Mouse (Mus musculus) neutrophil, adult 5-6 weeks (primary cell): ENCODE results near the gene Hspb11. TPM values are rescaled to one million over a fixed set of nuclear protein-coding genes. Genes with fewer than 3 reads are reported as not detected.

ENCODE experiments used
- ATAC-seq: fragments of 151-379, 151-347 bp; 2 replicates; pipeline ENCODE4 v1.8.0; 2017; ENCODE audit warnings: mild to moderate bottlenecking, moderate TSS enrichment; ENCODE audit not compliant: insufficient number of reproducible peaks, poor library complexity, low FRiP score, severe bottlenecking; ENCODE audit errors: extremely low read depth
- total RNA-seq: library from RNA; stranded (forward); fragments of 200-1000 nt; gene quantifications from 2 replicates; pipeline ENCODE4 v1.2.3, GENCODE M21; 2017

Gene Hspb11
- 5.5 and 11.1 TPM in 2 replicates for total RNA-seq

DNA sequence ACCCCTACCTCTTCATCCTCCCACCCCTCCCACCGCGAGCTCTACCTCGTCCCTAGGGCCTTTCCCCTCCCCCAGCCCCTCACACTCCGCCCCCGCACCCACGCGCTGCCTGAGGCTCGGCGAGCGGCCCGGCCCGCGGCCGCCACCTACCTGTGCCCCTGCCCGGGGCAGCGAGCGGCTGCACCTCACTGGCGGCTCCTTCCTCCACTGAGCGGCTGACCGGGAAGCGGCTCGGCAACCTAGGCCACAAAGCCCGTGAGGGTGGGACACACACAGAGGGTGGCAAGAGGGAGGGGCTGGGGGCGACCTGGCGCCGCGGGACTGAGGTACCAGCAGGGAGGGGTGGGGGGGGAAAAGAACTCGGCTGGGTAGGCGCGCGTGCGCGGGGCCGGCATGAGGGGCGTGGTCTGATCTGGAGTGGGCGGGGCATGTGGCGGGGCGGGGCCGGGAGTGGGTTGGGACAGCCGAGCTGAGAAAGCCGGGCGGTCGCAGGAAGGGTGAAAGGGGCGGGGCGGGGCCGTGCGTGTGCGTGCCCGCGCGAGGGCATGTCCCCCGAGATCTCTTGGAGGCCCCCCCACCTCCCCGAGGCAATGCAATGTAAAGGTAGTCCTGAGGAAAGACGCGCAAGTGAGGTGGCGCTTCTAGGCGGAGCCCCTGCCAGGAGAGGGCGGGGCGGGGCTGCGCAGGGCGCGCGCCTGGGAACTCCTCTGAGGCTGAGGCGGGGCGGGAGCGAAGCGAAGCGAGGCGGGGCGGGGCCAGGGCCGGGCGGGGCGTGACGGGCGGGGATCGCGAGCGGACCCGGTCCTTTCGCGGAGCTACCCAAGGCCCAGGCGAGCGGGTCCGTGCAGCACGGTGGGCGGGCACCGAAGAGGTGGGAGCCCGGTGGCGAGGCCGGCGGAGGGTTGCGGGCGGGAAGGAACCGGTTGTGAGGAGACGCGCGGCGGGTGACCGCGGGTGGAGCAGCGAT, at the start of gene Hspb11, which contains the start of gene Lrrc42:
Gene Hspb11, plus strand, starts transcription at position 469 of the 967 bp plus-strand sequence.
Gene Lrrc42, minus strand, starts transcription at position 408 of the 967 bp plus-strand sequence.
- peak; percentile 86 for ATAC-seq

DNA sequence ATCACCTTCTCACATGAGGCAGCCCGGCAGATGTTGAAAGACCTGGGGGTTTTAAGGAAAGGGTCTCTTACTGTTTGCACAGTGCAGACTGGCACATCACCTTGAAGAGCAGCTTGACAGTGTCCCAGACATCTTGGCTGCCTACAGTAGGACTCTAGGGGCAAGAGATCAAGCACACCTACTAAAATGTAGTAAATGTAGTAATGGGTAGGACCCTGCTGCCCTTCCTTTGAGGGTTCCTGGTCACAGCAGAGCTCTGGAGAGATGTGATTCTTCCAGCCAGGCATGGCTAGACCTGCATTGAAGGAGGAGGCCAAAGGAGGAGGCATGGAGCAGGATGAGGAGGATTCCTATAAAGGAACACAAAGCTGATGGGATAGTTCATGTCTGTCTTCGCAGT, 46.4 kb upstream of the Hspb11 start:
- no peak for ATAC-seq

DNA sequence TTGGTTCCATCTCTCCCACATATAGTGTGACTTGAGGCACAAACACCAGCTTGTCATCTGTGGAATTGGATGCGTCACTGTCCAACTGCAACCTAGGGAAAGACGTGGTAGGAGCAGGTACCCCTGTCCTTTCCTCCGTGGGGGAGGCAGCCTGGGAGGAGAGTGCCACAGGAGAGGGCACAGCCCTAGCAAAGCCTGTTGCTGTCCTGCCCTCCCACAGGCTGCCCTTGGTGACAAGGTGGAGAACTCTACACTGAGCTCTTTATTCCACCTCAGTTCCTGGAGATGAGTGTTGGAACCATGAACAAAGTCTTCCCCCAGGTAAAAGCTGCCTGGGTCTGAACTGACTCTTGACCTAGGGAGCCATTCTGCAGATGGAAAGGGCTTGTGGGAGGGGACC, 44.5 kb upstream of the Hspb11 start, which contains the start of gene Ldlrad1:
Gene Ldlrad1, plus strand, starts transcription at position 301 of the 400 bp plus-strand sequence.
- no peak for ATAC-seq

DNA sequence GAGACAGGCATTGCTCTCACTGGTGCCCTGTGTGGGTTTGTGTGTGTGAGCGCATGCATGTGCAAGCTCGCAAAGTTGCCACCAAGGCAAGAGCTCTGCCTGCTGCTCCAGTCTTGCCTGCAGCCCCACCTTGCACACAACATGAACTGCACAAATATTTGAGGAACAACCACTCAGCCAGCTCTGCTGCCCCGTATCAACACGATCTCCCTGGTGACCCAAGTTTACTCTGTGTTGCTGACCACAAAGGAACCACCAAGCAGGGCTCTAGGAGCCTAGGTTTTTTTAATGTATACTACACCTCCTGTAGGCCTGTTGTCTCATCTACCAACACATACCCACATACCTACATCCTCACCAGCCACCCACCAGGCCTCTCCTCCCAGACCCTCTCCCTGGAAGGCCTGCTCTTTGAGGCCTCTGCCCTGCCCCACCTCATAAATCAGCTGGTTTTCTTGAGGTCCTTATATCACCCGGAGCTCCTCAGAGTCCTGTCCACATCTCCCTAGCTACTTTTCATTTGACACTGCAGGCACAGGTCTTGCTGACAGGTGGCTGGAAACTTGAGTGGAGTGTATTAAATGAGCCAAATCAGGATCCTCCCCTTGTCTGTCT, 42.8 kb upstream of the Hspb11 start:
- no peak for ATAC-seq

DNA sequence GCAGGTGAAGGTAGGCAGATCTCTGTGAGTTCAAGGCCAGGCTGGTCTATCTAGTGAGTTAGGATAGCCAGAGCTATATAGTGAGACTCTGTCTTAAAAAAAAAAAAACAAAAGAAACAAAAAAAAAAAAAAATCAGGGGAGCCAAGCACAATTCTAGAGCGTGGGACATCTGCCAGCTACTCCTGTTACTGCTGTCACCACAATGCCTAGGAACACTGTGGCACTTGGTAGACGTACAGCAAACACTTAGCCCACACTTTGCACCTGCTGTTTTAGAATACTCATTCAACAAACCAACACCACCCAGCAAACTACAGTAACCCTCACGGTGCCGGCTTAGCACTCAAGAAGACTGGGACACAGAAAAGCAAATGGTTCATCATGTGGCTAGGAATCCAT, 41.9 kb upstream of the Hspb11 start:
- ATAC-seq: no peak

DNA sequence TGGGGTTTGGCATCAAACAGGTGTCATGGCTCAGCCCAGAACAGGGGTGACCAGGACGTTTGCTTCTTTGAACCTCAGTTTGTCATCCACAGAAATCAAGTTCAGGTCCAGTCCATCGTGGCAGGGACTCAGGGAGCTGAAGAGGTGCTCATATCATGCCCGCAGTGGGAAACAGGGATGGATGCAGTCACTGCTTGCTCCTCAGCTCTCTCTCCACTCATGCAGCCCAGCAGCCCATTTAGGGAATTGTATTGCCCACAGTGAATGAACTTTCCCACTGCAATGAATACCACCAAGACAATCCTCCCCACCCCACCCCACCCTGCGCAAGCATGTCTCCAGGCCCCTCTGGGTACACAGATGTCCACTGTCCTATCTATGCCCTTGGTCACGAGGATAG, 41.5 kb upstream of the Hspb11 start:
- no peak for ATAC-seq

DNA sequence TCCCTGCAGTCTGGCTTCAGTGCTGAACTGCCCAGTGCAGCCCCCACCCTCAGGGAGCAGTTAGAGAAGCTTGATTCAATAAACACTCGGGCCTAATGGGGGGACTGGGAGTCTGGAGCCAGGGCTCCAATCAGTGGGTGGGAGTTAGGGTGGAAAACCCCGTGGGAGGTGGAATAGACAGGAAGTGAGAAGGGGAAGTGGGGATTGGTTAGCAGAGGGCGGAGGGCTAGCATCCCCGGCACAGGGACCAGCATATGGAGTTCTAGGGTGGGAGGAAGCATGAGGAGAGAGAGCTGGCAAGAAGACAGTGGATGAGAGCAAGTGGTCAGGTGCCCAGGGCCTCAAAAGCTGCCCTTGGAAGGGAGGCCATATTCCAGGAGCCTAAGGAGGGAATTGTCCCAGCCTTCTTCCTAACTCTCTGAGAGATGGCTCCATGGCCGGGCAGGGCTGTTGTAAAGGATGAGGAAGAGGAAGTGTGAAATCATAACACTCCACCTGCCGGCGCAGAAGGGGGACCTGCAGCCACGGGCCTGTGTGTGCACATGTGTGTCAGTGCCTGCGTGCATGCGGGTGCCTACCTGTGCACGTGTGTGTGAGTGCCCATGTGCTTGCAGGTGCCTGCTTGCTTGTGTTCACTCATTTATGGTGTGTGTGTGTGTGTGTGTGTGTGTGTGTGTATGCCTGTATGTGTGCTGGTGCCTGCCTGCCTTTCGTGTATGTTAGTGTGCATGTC, 39.9 kb upstream of the Hspb11 start:
- ATAC-seq: no peak

DNA sequence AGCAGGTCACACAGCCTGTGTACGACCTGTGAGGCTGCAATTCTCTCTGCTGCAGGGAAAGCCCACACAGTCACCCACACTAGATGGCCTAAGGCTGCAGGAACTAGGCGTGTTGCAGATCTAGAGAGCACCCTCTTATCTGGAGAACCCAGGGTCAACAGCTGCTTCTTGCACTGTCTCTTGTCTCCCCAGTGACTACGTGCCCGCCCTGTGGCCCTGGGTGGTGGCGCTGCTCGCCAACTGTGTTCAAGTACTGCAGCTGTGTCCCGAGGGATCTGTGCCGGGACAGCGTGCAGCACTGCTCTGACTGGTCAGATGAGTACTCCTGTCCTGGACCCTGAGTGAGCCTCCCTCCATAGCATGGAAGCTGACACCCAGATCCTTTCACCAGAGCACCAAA, 35.8 kb upstream of the Hspb11 start:
- ATAC-seq: no peak

DNA sequence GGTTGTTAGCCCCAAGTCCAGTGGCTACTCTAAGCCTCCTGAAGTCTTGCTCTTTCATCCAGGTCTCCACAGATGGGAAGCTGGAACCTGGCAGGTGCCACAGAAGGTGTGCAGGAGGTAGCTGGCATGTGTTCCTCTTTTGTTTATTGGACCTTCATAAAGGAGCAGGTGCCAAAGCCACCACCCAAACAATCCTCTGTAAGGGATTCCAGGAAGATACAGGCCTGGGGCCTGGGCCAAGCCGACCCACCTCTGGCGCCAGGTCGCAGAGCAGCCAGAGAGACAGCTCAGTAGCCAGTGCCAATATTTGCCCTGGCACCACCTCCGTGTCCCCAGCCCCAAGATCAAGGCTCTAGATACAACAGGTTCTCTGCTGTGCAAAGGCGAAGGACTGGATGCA, 31.9 kb upstream of the Hspb11 start:
- no peak for ATAC-seq

DNA sequence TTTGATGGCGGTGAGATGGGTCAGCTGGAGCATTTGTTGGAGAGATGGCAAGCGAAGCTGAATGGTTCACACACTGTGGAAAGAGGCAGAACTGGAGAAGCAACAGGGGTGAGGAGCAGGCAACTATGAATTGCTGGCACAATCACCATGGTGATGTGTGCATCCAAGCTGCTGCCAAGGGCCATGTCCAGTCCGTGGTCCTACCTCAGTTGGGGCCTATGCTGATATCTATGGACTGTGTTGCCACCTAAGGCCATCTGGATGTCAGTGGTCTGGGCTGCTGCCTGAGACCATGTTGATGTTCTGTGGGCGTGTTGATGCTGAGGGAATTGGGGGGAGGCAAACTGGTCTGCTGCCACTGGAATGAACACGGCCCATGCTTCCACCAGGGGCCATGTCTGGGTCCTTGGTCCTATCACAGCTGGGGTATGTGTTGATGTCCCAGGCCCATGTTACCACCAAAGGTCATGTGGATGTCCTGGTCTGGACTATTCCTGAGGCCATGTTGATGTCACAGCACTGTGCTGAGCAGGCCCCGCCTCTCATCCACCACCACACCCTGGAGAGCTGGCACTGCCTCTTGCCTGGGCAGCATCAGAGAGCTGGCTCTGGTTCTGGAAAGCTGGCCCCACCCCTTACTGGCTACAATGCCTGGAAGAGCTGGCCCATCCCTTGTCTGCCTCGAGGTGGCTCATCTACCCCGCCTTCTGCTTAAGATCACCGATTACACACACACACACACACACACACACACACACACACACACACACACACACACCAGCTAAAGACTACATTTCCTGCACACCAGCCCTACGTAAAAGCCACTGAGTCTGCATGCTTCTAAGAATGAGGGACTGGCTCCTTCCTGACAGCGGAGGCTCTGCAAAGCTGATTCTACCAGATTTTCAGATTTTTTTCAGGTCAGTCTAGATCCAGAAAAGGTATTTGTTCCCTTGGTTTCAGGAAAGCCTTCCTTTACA, 29.9 kb upstream of the Hspb11 start:
- no peak for ATAC-seq

DNA sequence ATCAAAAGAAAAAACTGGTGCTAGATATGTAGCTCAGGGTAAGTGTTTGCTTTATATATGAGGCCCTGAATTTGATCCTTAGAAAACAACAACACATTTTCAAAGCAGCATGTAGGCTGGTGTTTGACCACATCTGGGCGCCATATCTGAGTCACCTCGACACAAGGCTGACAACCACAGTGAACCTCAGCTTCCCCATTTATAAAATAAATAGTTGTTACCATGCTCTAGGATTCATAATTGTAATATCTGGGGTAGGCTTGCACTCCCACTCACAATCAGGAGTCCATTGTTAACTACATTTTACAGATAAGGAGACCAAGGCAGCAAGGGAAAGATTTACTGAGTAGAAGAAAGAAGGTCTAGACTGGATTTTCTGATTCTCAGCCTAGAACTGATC, 27.1 kb upstream of the Hspb11 start:
- ATAC-seq: no peak

DNA sequence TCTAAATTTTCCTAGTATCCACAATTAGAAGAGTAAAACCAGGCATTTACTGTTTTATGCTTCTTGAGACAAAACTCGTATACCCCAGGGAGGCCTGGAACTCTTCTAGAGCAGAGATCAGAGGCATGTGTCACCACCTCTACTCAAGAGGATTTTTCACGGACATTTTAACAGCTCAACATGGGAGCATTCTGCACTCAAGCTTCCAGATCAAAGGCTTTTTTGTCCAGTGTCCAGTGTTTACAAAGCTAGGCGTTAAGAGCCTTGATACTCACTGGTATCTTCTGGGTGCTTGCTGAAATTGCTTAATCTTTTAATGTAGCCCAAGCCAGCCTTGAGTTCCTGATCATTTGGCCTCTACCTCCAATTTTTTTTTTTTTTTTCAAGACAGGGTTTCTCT, 21.2 kb upstream of the Hspb11 start:
- ATAC-seq: no peak

DNA sequence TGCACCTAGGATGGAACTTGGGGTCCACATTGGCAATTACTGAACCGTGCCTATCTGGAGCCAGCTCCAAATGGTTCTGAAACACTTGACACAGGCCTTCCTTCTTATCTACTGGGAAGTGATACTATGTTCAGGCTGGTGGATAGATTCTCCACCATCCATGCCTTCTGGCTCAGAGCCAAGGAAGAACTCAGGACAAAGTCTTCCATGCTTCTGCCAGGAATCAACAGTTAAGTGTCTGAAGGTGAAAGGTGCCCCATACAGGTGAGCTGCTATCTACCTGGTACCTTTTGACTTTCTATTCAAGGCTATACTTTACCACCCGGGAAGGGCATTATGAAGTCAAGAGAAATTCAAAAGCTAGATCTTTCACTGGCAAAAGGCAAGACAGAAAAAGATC, 15.1 kb upstream of the Hspb11 start:
- no peak for ATAC-seq

DNA sequence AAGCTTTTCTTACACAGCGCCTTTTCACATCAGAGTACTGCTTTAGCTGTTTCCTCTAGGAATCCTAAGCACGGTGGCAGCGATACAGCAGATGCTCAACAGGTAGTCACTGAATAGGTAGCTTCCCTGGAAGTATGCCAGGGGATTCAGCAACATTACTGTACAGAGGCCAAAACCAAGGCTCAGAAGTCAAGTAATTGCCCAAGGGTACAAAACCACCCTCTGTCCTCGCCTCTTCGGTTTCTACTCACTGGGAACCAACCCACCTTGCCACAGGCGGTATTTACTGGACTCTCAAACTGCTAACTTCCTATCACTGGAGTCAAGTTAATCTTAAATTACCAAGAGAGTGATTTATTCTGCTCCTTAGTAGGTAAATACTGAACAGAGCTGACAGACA, 13.2 kb upstream of the Hspb11 start:
- ATAC-seq: no peak

DNA sequence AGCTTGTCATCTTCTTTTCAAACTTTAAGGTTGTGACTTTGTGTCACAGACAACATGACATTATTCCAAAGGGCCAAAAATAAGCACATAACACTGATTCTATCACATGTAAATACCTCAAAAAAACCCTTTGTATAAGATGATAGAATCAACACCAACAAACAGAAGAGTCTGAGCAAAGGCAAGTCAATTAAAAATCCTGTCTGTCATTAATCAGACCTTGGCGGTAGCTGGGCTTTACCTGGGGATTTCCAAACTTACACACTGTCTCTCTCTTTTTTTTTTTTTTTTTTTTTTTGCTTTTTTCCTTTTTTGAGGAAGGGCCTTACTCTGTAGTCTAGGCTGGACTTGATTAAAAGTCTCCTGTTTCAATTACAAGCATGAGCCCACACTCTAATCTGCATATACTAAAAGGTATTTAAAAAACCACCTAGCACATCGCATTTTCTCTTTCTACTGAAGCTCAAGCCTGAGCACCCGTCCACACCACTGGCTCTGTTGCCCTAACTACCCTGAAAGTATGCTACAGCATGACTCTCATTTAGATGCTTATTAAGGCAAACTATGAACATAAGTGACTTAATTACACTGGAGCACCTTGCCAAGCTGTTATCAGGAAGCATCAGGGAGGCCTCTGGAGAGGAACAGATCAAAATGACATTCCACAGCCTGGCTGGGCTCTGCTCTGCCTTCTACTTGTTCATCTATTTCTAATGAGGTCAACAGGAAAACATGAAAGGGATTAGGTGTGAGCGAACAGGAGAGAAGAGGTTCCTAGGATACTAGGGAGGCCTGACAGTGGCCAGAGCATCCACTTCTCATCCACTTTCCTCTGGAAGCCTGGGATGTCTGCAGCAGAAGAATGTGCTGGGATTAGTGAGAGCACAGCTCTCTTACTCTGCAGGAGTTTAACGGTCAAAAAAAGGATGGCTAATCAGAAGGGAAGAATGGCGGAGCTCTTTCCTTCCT, 9.7 kb upstream of the Hspb11 start:
- no peak for ATAC-seq

DNA sequence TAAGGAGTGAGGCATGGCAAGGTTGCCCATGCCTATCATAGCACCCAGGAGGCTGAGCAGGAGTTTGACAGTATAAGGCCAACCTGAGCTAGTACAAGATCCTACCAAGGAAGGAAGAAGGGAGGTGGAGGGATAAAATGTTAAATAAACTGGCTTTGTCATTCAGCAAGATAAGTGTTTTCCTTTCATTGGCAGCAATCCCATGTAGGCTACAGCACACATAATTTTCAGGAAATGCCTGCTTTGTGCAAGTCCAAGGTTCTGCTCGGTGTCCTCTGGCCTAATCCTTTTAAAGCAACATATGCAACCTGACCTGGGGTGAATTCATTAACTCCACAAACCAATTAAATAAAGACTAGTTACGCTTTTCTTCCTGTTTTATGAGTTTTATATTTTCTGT, 8.0 kb upstream of the Hspb11 start:
- ATAC-seq: no peak

DNA sequence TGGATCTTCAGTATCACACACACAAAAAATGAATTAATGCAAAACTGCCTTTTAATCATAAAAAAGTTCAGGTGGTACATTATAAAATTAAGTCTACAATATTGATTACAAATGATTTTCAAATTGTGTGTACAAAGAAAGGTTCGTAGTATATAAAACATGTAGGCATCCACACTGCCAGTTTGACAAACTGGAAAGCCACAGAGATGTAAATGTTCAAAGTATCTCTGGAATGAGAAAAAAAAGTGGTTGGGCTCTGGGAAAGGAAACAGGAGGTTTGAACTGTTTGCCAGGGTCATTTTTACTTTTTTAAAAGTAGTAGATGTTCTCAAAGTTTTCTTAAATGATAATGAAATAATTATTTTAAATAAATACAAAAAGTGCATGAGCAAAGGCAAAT, 7.4 kb upstream of the Hspb11 start:
- ATAC-seq: no peak
